Mouse (Mus musculus): Measurements from ENCODE around the gene Celf2. TPM values are rescaled to one million over a fixed set of nuclear protein-coding genes. Genes with fewer than 3 reads are reported as not detected.

Gene Celf2
- total and polyA plus RNA-seq, 3 experiments: 20.1 to 47.6 (median 45.5) TPM

- no peak for DNase-seq
These were observed 639.2 kb downstream of the Celf2 start for GRCm38 (mm10) chr2:6869956-6870710.

GRCm38 (mm10) chr2:6867297-6867696, 642.1 kb downstream of the Celf2 start:
- DNase-seq: no peak

- no peak for DNase-seq
These were observed 643.6 kb downstream of the Celf2 start for GRCm38 (mm10) chr2:6865785-6866184.

- DNase-seq: no peak
These were observed 659.2 kb downstream of the Celf2 start for GRCm38 (mm10) chr2:6850102-6850644.

- DNase-seq: peak; percentile 4
These were observed 660.0 kb downstream of the Celf2 start for GRCm38 (mm10) chr2:6849388-6849787.

GRCm38 (mm10) chr2:6830021-6830420, 679.3 kb downstream of the Celf2 start:
- DNase-seq: no peak

- no peak for DNase-seq
These were observed 681.8 kb downstream of the Celf2 start for GRCm38 (mm10) chr2:6827583-6827982.

GRCm38 (mm10) chr2:6823021-6823420, 686.3 kb downstream of the Celf2 start:
- DNase-seq: no peak

GRCm38 (mm10) chr2:6821593-6821992, 687.8 kb downstream of the Celf2 start:
- DNase-seq: no peak

GRCm38 (mm10) chr2:6815281-6815680, 694.1 kb downstream of the Celf2 start:
- no peak for DNase-seq

- no peak for DNase-seq
These were observed 700.6 kb downstream of the Celf2 start for GRCm38 (mm10) chr2:6808736-6809135.

GRCm38 (mm10) chr2:6796754-6797153, 712.6 kb downstream of the Celf2 start:
- no peak for DNase-seq

- no peak for DNase-seq
These were observed 713.3 kb downstream of the Celf2 start for GRCm38 (mm10) chr2:6795995-6796588.

GRCm38 (mm10) chr2:6794858-6795257, 714.5 kb downstream of the Celf2 start:
- DNase-seq: no peak

- no peak for DNase-seq
These were observed 718.5 kb downstream of the Celf2 start for GRCm38 (mm10) chr2:6790876-6791275.

GRCm38 (mm10) chr2:6786494-6787144, 722.7 kb downstream of the Celf2 start:
- DNase-seq: no peak

- no peak for DNase-seq
These were observed 739.1 kb downstream of the Celf2 start for GRCm38 (mm10) chr2:6770214-6770613.

- DNase-seq: peak; percentile 4
These were observed 747.0 kb downstream of the Celf2 start for GRCm38 (mm10) chr2:6762381-6762780.

- no peak for DNase-seq
These were observed 766.2 kb downstream of the Celf2 start for GRCm38 (mm10) chr2:6743173-6743572.

- DNase-seq: no peak
These were observed 769.2 kb downstream of the Celf2 start for GRCm38 (mm10) chr2:6739998-6740668.

GRCm38 (mm10) chr2:6732026-6732425, 777.3 kb downstream of the Celf2 start:
- no peak for DNase-seq

- peak; percentile 24 for DNase-seq
These were observed 778.5 kb downstream of the Celf2 start for GRCm38 (mm10) chr2:6730860-6731259.
